Mouse (Mus musculus) MEL-GATA-1-ER (cell line): ENCODE results near the gene Slu7.
A peak's percentile ranks its signal among the peaks of the same experiment; 100 is the strongest.

Experiments
- DNase-seq: peaks from one replicate; pipeline ENCODE4 v3.0.0-alpha.2; 2012; ENCODE audit warnings: low read depth; ENCODE audit errors: extremely low read depth

Slu7 gene

GRCm38 (mm10) chr11:43424386-43424785, 9.2 kb upstream of the Slu7 start:
- peak; percentile 22 for DNase-seq

GRCm38 (mm10) chr11:43425166-43425709, 8.3 kb upstream of the Slu7 start:
- DNase-seq = no peak

GRCm38 (mm10) chr11:43425824-43426413, 7.6 kb upstream of the Slu7 start, which contains the start of gene Pttg1:
Gene Pttg1, minus strand, starts transcription at chr11:43426251.
- peak; percentile 87 for DNase-seq

- DNase-seq = peak; percentile 74
These were observed 7.1 kb upstream of the Slu7 start for GRCm38 (mm10) chr11:43426414-43426884.

- DNase-seq = no peak
These were observed 472 bp downstream of the Slu7 start for GRCm38 (mm10) chr11:43434024-43434407.

- no peak for DNase-seq
These were observed 7.6 kb downstream of the Slu7 start for GRCm38 (mm10) chr11:43441121-43441520.

GRCm38 (mm10) chr11:43443183-43443582, 9.6 kb downstream of the Slu7 start:
- DNase-seq = no peak

GRCm38 (mm10) chr11:43449916-43450315, 16.4 kb downstream of the Slu7 start:
- no peak for DNase-seq

- DNase-seq = peak; percentile 46
These were observed 17.8 kb downstream of the Slu7 start for GRCm38 (mm10) chr11:43451322-43451721.

GRCm38 (mm10) chr11:43452266-43452665, 18.7 kb downstream of the Slu7 start:
- DNase-seq = no peak

GRCm38 (mm10) chr11:43463204-43463603, 29.7 kb downstream of the Slu7 start:
- DNase-seq = no peak

GRCm38 (mm10) chr11:43470118-43470517, 36.6 kb downstream of the Slu7 start:
- DNase-seq = no peak

- DNase-seq = no peak
These were observed 37.6 kb downstream of the Slu7 start for GRCm38 (mm10) chr11:43470881-43471820.

GRCm38 (mm10) chr11:43473115-43473514, 39.6 kb downstream of the Slu7 start:
- DNase-seq = no peak

GRCm38 (mm10) chr11:43473635-43474224, 40.2 kb downstream of the Slu7 start:
- DNase-seq = no peak

- peak; percentile 77 for DNase-seq
These were observed 40.8 kb downstream of the Slu7 start, which contains the start of gene C1qtnf2 for GRCm38 (mm10) chr11:43474225-43474774. Gene C1qtnf2, plus strand, starts transcription at chr11:43474276.

GRCm38 (mm10) chr11:43479376-43479775, 45.8 kb downstream of the Slu7 start:
- DNase-seq = no peak

GRCm38 (mm10) chr11:43480561-43480960, 47.0 kb downstream of the Slu7 start:
- no peak for DNase-seq

- DNase-seq = no peak
These were observed 48.4 kb downstream of the Slu7 start for GRCm38 (mm10) chr11:43481672-43482522.

- DNase-seq = no peak
These were observed 49.7 kb downstream of the Slu7 start for GRCm38 (mm10) chr11:43483122-43483792.
